Mouse (Mus musculus) cerebellum, postnatal 10 days (tissue): ENCODE measurements around the gene Gja6.

Experiments
- DNase-seq, 2 experiments: peaks; one replicate each; pipeline ENCODE4 v3.0.0; 2021; ENCODE audit warnings: mixed read lengths in 2 of 2

Gene Gja6

GRCm38 (mm10) chrX:160906952-160907351 lies at the start of gene Gja6:
Gene Gja6 (minus strand): TSS chrX:160907052.
- no peak for DNase-seq

DNA sequence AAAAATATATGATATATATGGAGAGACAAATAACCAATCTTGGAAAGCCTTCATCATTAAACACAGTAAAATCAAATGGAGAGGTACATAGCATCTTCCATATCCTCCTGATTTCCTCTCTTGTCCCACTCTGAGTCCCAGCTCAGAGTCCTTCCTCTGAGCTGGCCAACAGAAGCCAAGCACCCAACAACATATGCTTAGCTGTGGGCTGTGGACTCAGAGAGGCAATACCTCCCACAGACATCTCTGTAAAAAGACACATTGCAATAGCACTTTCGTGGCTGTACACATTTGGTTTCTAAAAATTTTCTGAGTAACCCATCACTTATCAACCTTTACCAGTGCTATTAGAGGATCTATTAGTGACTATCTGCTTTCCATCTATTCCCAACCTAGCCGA lies 42.7 kb upstream of the Gja6 start:
- DNase-seq, result no peak

GRCm38 (mm10) chrX:160944722-160945121 lies 37.9 kb upstream of the Gja6 start:
- DNase-seq, result no peak

DNA sequence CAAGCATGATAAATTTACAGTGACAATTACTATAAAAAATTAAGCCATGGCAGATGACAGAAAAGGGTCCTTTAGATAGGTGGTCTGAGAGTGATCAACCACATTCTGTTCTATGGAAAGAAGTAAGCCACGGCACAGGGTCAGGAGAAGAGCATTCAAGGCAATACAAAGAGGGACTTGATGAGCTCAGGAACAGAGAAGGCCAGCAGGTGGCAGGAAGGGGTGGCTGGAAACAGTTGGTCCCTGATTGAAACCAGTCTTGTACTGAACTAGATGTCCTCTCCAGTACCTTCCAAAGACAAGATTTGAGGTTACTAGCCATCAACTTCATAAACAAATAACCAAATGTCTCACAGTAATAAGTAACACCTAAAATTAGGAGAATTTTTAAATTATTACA lies 28.7 kb upstream of the Gja6 start:
- DNase-seq, result peak; percentile 21 to 23

- DNase-seq, result peak in 1 of 2 experiments; percentile 7
Observed at GRCm38 (mm10) chrX:160930656-160931055, 23.8 kb upstream of the Gja6 start.

- DNase-seq, result no peak
Observed at GRCm38 (mm10) chrX:160928870-160929269, 22.0 kb upstream of the Gja6 start.

- DNase-seq, result no peak
Observed at GRCm38 (mm10) chrX:160919022-160919637, 12.3 kb upstream of the Gja6 start.

DNA sequence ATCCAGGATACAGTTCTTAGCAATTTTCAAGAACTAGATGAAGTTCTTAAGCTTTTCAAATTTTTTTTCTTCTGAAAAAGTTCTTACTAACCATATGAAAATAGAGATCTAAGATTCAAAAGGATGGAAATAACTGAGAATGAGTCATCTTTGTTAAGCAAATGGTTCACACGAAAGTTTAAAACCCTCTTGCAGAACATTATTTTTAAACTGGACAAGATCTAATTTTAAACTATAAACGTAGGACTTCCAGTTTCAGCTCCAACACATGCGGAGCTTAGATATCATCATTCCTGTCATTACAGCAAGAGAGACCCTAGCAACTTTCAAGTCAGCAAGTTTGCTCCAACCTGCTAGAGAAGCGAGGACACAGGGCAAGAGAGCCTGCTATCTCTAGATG lies 375 bp downstream of the Gja6 start:
- DNase-seq, result no peak

DNA sequence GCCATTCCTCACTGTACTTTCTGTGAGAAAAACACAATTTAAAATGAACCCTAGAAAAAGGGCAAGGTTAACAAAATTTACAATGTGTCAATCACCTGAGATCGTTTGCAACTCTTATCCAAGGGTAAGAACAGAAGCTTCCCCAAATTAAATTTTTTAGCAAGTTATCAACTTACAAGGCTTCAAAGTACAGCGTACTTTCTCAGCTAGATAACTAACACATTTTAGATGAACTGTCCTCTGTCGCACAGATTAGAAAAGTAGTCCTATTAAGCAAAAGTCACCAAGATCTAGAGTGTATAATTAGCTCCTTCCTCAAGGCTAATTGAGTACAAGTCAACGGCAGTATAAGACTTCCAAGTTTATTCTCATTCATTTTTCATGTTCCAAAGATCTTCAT lies 939 bp downstream of the Gja6 start:
- DNase-seq, result no peak

DNA sequence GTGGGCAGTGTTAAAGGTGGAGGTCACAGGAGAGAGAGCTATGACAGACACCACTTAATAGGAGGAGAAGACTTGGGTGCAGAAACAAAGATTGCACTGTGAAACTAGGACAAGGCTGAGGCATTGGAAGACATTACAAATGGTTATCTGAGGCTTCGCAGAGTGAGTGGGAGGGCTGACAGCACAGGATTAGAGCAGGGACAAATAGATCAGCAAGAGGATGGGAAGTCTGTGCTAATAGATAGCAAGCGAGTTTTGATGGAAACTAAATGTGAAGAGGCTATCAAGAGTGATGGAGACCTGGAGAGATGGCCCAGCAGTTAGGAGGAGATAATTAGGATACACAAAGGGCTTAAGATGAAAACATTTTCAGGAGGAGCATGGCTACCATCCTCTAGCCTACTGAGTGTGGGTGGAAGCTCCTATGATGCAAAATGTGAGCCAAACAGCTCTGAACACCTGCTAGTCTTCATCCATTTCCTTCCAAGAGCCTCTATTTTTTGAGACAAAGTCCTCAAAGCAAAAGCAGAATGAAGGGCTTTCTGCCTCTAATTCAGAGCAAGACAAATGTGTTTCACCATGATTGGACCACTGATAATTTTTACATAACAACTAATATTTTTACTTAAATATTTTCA lies 1.7 kb downstream of the Gja6 start:
- DNase-seq, result peak in 1 of 2 experiments; percentile 3

DNA sequence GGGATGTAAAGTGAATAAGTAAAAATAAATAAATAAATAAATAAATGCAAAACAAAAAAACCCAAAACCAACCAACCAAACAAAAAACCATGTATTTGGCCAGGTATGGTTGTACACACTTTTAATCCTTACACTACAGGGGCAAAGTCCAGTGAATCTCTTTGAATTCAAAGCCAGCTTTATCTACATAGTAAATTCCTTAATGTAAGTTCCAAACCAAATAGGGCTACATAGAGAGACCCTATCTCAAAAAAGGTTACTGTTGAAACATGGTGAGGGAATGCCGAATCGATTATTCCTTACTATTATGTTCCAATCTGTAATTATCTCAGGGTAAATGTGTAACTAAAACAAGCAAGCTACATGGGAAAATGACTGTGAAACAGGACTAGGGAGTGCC lies 5.7 kb downstream of the Gja6 start:
- no peak for DNase-seq

- DNase-seq, result no peak
Observed at GRCm38 (mm10) chrX:160892077-160892476, 14.8 kb downstream of the Gja6 start.

DNA sequence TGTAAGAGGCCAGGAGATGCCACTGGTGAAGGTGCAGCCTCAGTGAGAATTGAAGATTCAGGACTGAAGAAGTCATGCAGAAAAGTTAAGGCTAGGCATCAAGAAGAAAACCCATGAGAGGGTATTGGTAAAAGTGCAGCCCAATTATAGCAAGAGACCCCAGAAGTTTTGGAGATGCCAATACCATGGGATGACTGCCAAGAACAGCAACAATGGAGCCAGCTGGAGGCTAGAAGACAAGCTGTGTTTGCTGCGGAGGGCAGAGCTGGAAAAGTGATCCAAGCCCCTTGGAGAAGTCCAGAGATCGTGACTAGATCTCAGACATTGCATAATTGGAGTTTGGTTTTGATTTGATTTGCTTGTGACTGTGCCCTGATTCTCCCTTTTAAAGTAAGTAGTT lies 20.6 kb downstream of the Gja6 start:
- peak; percentile 20 to 37 for DNase-seq

DNA sequence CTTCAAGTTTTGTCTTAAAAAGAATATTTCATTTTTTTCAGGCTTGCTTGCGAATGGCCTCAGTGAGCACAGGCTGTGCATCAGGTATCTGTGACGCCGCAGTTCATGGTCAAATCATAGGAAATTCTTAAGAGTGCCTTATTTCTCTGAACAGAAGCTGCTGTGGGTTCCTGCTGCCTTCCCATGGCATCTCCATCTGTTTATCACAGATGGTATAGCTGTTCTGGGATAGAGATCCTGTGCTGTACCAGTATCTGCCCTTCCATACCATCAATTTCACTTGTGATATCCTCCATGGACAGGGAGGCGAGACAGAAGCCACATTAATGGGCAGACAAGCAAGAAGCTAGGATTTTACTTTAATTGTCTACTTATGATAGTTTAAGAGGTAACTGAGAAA lies 40.3 kb downstream of the Gja6 start:
- peak; percentile 29 to 45 for DNase-seq

DNA sequence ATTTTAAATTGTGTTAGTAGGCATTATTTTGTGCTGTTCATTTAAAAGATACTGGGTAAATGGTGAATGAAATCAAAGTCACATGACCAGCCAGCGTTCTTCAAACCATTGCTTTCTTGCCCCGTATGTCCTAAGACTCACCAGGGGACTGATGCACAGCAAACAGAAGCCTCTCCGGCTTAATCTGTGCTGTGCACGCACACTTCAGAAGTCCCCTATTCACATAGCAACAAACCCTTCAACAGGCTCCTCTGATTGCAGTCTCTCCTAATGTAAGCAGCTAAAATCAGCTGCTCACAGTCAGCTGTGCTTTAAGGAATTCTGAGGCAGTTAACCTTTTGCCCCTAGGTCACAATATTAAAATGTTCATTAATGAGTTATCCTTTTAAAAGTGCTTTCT lies 41.8 kb downstream of the Gja6 start:
- DNase-seq, result no peak

DNA sequence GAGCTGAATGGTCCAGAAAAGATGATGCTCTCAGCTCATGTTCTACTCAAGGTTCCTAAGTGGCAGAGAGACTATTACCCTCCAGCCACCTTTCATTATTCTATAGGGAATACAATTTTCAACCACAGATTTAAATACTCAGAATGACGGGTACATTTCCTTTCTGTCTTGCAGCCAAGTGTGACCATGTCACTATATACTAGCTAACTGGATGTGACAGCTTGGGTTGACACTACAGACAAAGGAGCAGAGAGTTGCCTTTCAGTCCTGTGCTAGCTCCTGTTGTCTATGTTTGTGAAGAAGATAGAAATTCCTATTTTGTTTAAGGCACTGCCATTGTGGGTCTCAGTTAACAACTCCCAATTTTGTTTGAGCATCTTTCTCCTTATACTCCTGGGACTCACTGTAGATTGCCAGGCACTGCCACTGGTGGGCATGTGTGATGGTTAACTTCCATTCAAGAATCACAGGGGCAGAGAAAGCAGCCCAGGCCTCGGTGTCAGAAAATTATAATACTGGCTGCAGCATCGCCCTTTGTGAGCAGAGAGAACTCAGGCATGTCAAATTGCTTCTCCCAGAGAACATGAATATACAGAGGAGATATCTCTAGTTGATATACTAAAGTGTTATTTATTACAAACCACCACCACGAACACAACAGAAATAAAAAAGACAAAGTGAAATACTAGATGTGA lies 43.0 kb downstream of the Gja6 start:
- DNase-seq, result peak; percentile 25 to 42
